Mouse (Mus musculus): ENCODE measurements around the gene Cacna1c. TPM values are rescaled to one million over a fixed set of nuclear protein-coding genes. Genes with fewer than 3 reads are reported as not detected.

Gene Cacna1c
- polyA plus RNA-seq, 1 experiment from 2014 or later, result 2.8 TPM

DNA sequence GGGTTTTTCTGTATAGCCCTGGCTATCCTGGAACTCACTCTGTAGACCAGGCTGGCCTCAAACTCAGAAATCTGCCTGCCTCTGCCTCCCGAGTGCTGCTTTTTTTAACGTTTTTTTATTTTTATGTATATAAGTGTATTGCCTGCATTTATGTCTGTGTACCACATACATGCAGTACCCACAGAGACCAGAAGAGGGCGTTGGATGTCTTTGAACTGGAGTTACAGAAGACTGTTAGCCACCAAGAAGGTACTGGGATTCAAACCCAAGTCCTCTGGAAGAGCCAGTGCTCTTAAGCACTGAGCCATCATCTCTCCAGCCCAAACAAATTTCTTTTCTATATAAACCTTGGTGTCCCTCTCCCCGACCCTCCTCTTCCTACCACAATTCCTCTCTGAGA is 77.8 kb downstream of the Cacna1c start:
- Histone ChIP-seq H3K27me3 (ENCODE audit: insufficient read depth, poor library complexity, severe bottlenecking) (no peaks in the 10 kb centered on the region), H3K4me1 (replicated peaks) (no peaks in the 10 kb centered on the region), H3K9me3 (no peaks in the 10 kb centered on the region), H3K36me3 (no peaks in the 10 kb centered on the region), H3K4me3 (no peak overlapping the region), H3K27ac (no peak overlapping the region)
- WGBS, result 65% methylated on average over 4 of the region's 4 CpGs
- no peak for DNase-seq (ENCODE audit: low spot score)

DNA sequence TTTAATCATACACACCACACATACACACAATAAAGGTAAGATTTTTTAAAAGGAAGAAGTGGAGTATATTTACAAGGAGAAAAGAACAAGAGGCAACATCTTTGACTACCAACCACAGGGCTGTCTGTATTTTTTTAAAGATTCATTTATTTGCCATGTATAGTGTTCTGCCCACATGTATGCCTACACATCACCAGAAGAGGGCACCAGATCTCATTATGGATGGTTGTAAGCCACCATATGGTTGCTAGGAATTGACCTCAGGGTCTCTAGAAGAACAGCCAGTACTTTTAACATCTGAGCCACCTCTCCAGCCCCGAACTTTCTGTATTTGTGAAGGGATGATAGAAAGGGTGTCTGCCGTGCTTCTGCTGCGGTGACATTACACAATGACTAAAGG is 79.9 kb downstream of the Cacna1c start:
- WGBS, result 88% methylated on average over 3 of the region's 3 CpGs
- Histone ChIP-seq H3K4me3 (no peak overlapping the region), H3K27ac (no peak overlapping the region), H3K27me3 (ENCODE audit: insufficient read depth, poor library complexity, severe bottlenecking) (no peaks in the 10 kb centered on the region), H3K9me3 (no peaks in the 10 kb centered on the region), H3K36me3 (no peaks in the 10 kb centered on the region), H3K4me1 (replicated peaks) (no peaks in the 10 kb centered on the region)
- no peak for DNase-seq (ENCODE audit: low spot score)

DNA sequence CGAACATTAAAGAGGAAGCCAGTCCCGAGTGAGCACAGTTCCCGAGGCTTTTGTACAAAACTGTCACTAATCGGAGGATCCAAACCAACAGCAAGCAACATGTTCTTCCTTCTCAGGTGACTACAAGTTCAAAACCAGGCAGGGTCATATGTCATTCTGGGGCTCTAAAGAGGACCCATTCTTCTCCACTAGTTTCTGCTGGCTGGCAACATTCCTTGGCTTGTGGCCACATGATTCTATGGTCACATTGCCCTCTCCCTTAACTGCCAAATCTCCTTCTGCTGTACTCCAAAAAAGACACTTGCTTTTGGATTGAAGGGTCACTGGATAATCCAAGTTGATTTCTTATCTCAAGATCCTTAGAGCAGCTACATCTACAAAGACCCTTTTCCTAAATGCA is 82.9 kb downstream of the Cacna1c start:
- Histone ChIP-seq H3K4me1 (replicated peaks) (peaks cover 11% of the 10 kb centered on the region; the same call in 1 of the 2 replicates), H3K9me3 (no peaks in the 10 kb centered on the region), H3K36me3 (no peaks in the 10 kb centered on the region), H3K4me3 (no peak overlapping the region), H3K27me3 (ENCODE audit: insufficient read depth, poor library complexity, severe bottlenecking) (peaks cover 15% of the 10 kb centered on the region), H3K27ac (no peak overlapping the region)
- 94% methylated on average over 4 of the region's 4 CpGs for WGBS
- no peak for DNase-seq (ENCODE audit: low spot score)

- Histone ChIP-seq H3K27me3 (ENCODE audit: insufficient read depth, poor library complexity, severe bottlenecking) (peaks cover 45% of the 10 kb centered on the region), H3K4me1 (replicated peaks) (peaks cover 34% of the 10 kb centered on the region), H3K36me3 (no peaks in the 10 kb centered on the region), H3K27ac (no peak overlapping the region), H3K4me3 (no peak overlapping the region), H3K9me3 (no peaks in the 10 kb centered on the region)
- no peak for DNase-seq (ENCODE audit: low spot score)
- 87% methylated on average over 5 of the region's 5 CpGs for WGBS
Measured at GRCm38 (mm10) chr6:119110369-119110768, 85.8 kb downstream of the Cacna1c start.

- peak; percentile 79 for DNase-seq (ENCODE audit: low spot score)
- Histone ChIP-seq H3K9me3 (no peaks in the 10 kb centered on the region), H3K4me1 (replicated peaks) (peaks cover 38% of the 10 kb centered on the region), H3K27ac (peak overlapping the region; percentile 90), H3K27me3 (ENCODE audit: insufficient read depth, poor library complexity, severe bottlenecking) (peaks cover 61% of the 10 kb centered on the region), H3K36me3 (no peaks in the 10 kb centered on the region), H3K4me3 (peak overlapping the region; percentile 76)
- under 1% methylated on average over 63 of the region's 93 CpGs for WGBS
Measured at GRCm38 (mm10) chr6:119108466-119109394, 87.5 kb downstream of the Cacna1c start.

DNA sequence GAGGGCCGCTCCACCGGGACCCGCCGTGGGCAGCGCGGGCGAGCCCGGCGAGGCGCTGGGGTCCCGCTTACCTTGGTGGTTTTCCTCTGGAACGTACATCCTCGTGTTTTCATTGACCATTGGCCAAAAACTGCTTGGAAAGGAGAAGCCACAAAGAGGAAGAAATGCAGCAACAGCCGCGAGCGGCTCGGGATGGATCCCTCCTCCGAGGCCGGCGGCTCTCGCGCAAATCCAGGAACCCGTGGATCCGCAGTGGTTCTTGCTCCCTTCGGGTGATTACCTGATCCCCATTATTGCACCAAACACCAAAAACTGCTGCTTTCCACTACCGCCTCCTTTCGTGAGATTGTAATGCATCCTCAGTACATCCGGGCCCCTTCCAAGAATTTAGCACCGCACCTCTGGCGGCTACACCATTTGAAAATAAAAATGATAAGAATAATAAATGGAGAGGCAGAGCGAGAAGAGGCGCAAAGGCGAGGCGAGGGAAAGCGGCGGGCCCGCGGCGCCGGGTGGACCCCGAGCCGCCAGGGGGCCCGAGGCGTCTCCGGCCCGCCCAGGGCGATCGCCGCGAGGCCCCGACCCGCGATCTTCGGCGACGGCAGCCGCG is 88.3 kb downstream of the Cacna1c start:
- Histone ChIP-seq H3K27me3 (ENCODE audit: insufficient read depth, poor library complexity, severe bottlenecking) (peaks cover 62% of the 10 kb centered on the region), H3K36me3 (no peaks in the 10 kb centered on the region), H3K4me1 (replicated peaks) (peaks cover 39% of the 10 kb centered on the region), H3K4me3 (peak overlapping the region; percentile 76), H3K27ac (peak overlapping the region; percentile 90), H3K9me3 (no peaks in the 10 kb centered on the region)
- whole genome bisulfite sequencing, result under 1% methylated on average over 52 of the region's 58 CpGs
- DNase-seq (ENCODE audit: low spot score), result peak; percentile 71

DNA sequence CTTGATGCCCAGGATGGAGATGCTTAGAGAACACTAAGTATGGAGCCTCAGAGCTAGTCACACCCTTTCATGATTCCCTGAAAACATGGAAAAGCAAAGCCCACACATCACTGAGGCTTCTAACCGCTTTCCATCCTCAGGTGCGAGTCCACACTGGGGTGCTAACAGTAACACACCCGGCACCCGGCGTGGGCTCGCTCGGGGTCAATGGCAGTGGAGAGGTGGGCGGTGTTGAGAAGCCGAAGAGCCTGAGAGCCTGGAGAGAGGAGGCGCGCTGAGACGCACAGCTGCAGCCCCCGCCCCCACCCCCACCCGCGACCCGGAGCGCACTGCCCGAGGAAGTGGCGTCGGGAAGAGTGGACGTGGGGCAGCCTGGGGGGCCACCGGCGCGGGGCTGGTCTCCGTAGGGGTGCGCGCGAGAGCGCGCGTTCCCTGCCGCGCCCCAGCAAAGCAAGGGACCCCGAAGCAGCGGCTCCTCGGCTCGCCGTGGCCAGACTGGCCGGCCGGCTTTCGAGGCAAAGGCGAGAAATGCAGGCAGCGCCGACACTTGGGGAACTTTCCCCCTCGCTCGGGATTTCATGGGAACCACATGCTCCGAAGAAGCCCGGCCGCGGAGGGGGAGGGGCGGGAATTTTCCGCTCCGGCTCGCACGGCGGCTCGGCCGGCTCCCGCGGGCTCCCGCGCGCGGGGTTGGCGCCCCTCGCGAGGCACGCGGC is 88.9 kb downstream of the Cacna1c start:
- under 1% methylated on average over 69 of the region's 69 CpGs for WGBS
- H3K4me3 ChIP-seq, result peak overlapping the region; percentile 76
- H3K36me3 ChIP-seq, result no peaks in the 10 kb centered on the region
- H3K27ac ChIP-seq, result peak overlapping the region; percentile 90
- peaks cover 62% of the 10 kb centered on the region for H3K27me3 ChIP-seq (ENCODE audit: insufficient read depth, poor library complexity, severe bottlenecking)
- H3K4me1 ChIP-seq (replicated peaks), result peaks cover 39% of the 10 kb centered on the region
- no peak for DNase-seq (ENCODE audit: low spot score)
- no peaks in the 10 kb centered on the region for H3K9me3 ChIP-seq

DNA sequence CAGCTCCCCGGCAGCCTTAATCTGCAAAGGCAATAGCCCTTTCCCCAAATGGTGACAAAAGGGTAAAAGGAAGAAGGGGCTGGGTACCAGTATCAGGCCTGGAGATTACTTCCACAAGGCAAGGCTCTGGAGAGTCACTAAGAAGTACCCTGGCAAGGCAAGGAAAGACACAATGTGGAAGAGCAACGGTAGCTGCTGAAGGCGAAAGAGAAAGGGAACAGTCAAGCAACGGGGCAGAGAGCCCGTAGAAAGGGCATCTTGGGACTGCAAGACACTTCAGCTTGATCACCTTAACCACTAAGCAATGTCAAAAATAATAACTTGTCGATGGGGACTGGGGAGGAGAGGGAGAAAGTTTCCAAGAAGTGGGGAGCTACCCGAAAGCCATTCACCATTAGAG is 89.5 kb downstream of the Cacna1c start:
- peaks cover 39% of the 10 kb centered on the region for H3K4me1 ChIP-seq (replicated peaks)
- no peaks in the 10 kb centered on the region for H3K9me3 ChIP-seq
- H3K27me3 ChIP-seq (ENCODE audit: insufficient read depth, poor library complexity, severe bottlenecking), result peaks cover 62% of the 10 kb centered on the region
- H3K4me3 ChIP-seq, result peak overlapping the region; percentile 76
- WGBS, result 24% methylated on average over 7 of the region's 7 CpGs
- DNase-seq (ENCODE audit: low spot score), result no peak
- H3K36me3 ChIP-seq, result no peaks in the 10 kb centered on the region
- no peak overlapping the region for H3K27ac ChIP-seq

- Histone ChIP-seq H3K27me3 (ENCODE audit: insufficient read depth, poor library complexity, severe bottlenecking) (peaks cover 62% of the 10 kb centered on the region), H3K4me3 (peak overlapping the region; percentile 76; the same call in 1 of the 2 replicates), H3K36me3 (no peaks in the 10 kb centered on the region), H3K9me3 (no peaks in the 10 kb centered on the region), H3K4me1 (replicated peaks) (peaks cover 39% of the 10 kb centered on the region), H3K27ac (no peak overlapping the region)
- no peak for DNase-seq (ENCODE audit: low spot score)
- 21% methylated on average over 11 of the region's 11 CpGs for WGBS
Measured at GRCm38 (mm10) chr6:119105651-119106595, 90.3 kb downstream of the Cacna1c start.

- Histone ChIP-seq H3K4me1 (replicated peaks) (peaks cover 35% of the 10 kb centered on the region), H3K27ac (no peak overlapping the region), H3K9me3 (no peaks in the 10 kb centered on the region), H3K36me3 (no peaks in the 10 kb centered on the region), H3K4me3 (no peak overlapping the region), H3K27me3 (ENCODE audit: insufficient read depth, poor library complexity, severe bottlenecking) (peaks cover 48% of the 10 kb centered on the region)
- WGBS, result 40% methylated on average over 8 of the region's 8 CpGs
- peak; percentile 77 for DNase-seq (ENCODE audit: low spot score)
Measured at GRCm38 (mm10) chr6:119104246-119104645, 92.0 kb downstream of the Cacna1c start.

- Histone ChIP-seq H3K4me1 (replicated peaks) (peaks cover 24% of the 10 kb centered on the region), H3K27me3 (ENCODE audit: insufficient read depth, poor library complexity, severe bottlenecking) (peaks cover 43% of the 10 kb centered on the region), H3K27ac (no peak overlapping the region), H3K4me3 (no peak overlapping the region), H3K36me3 (no peaks in the 10 kb centered on the region), H3K9me3 (no peaks in the 10 kb centered on the region)
- 85% methylated on average over 9 of the region's 9 CpGs for WGBS
- no peak for DNase-seq (ENCODE audit: low spot score)
Measured at GRCm38 (mm10) chr6:119102936-119103335, 93.3 kb downstream of the Cacna1c start.

GRCm38 (mm10) chr6:119099333-119099732 is 96.9 kb downstream of the Cacna1c start:
- Histone ChIP-seq H3K4me3 (no peak overlapping the region), H3K9me3 (no peaks in the 10 kb centered on the region), H3K36me3 (no peaks in the 10 kb centered on the region), H3K4me1 (replicated peaks) (0 out of 2 replicates have a peak, but pooled peaks cover 5% of the 10 kb centered on the region), H3K27me3 (ENCODE audit: insufficient read depth, poor library complexity, severe bottlenecking) (peaks cover 7% of the 10 kb centered on the region; the same call in 1 of the 2 replicates), H3K27ac (no peak overlapping the region)
- DNase-seq (ENCODE audit: low spot score), result no peak
- 80% methylated on average over 2 of the region's 2 CpGs for WGBS
